Mouse (Mus musculus): ENCODE data around the gene Wfs1. TPM values are rescaled to one million over a fixed set of nuclear protein-coding genes. Genes with fewer than 3 reads are reported as not detected.
A peak's percentile ranks its signal among the peaks of the same experiment; 100 is the strongest.

Wfs1 gene
- polyA plus RNA-seq, 1 experiment from 2014 or later: 11.0 TPM

- Histone ChIP-seq H3K27me3 (replicated peaks; ENCODE audit: control insufficient read depth, insufficient read depth, low read length) (no peaks in the 10 kb centered on the region), H3K4me1 (ENCODE audit: control insufficient read depth, insufficient read depth, low read depth, low read length) (peaks cover 11% of the 10 kb centered on the region), H3K4me2 (ENCODE audit: low read length) (no peak overlapping the region), H3K9me3 (ENCODE audit: control insufficient read depth, low read length) (no peaks in the 10 kb centered on the region; the same call in 1 of the 2 replicates), H3K36me3 (ENCODE audit: control insufficient read depth, insufficient read depth, low read length) (no peaks in the 10 kb centered on the region), H3K4me3 (ENCODE audit: low read length) (no peak overlapping the region), H3K27ac (ENCODE audit: low read depth, low read length) (no peak overlapping the region), H3K9ac (ENCODE audit: low read depth, low read length) (no peak overlapping the region)
- 82% methylated on average over 3 of the region's 3 CpGs for WGBS
- no peak for ATAC-seq
These were observed 1.8 kb upstream of the Wfs1 start for GRCm38 (mm10) chr5:36990631-36991350.

GRCm38 (mm10) chr5:36990196-36990595 is 1.2 kb upstream of the Wfs1 start:
- Histone ChIP-seq H3K36me3 (ENCODE audit: control insufficient read depth, insufficient read depth, low read length) (no peaks in the 10 kb centered on the region), H3K27ac (ENCODE audit: low read depth, low read length) (no peak overlapping the region), H3K4me3 (ENCODE audit: low read length) (no peak overlapping the region), H3K27me3 (replicated peaks; ENCODE audit: control insufficient read depth, insufficient read depth, low read length) (no peaks in the 10 kb centered on the region), H3K9me3 (ENCODE audit: control insufficient read depth, low read length) (no peaks in the 10 kb centered on the region; the same call in 1 of the 2 replicates), H3K9ac (ENCODE audit: low read depth, low read length) (no peak overlapping the region), H3K4me2 (ENCODE audit: low read length) (no peak overlapping the region), H3K4me1 (ENCODE audit: control insufficient read depth, insufficient read depth, low read depth, low read length) (peaks cover 11% of the 10 kb centered on the region)
- ATAC-seq: no peak
- WGBS: 38% methylated on average over 3 of the region's 3 CpGs

GRCm38 (mm10) chr5:36989625-36989977 is 596 bp upstream of the Wfs1 start:
- no peaks in the 10 kb centered on the region; the same call in 1 of the 2 replicates for H3K9me3 ChIP-seq (ENCODE audit: control insufficient read depth, low read length)
- peak overlapping the region; percentile 90 for H3K4me2 ChIP-seq (ENCODE audit: low read length)
- H3K36me3 ChIP-seq (ENCODE audit: control insufficient read depth, insufficient read depth, low read length): no peaks in the 10 kb centered on the region
- H3K9ac ChIP-seq (ENCODE audit: low read depth, low read length): no peak overlapping the region
- H3K27ac ChIP-seq (ENCODE audit: low read depth, low read length): no peak overlapping the region
- ATAC-seq: no peak
- H3K4me1 ChIP-seq (ENCODE audit: control insufficient read depth, insufficient read depth, low read depth, low read length): peaks cover 11% of the 10 kb centered on the region
- WGBS: 9% methylated on average over 3 of the region's 3 CpGs
- peak overlapping the region; percentile 66 for H3K4me3 ChIP-seq (ENCODE audit: low read length)
- no peaks in the 10 kb centered on the region for H3K27me3 ChIP-seq (replicated peaks; ENCODE audit: control insufficient read depth, insufficient read depth, low read length)

- peak overlapping the region; percentile 66 for H3K4me3 ChIP-seq (ENCODE audit: low read length)
- H3K27ac ChIP-seq (ENCODE audit: low read depth, low read length): no peak overlapping the region
- H3K27me3 ChIP-seq (replicated peaks; ENCODE audit: control insufficient read depth, insufficient read depth, low read length): no peaks in the 10 kb centered on the region
- 13% methylated on average over 24 of the region's 24 CpGs for WGBS
- H3K4me2 ChIP-seq (ENCODE audit: low read length): peak overlapping the region; percentile 90
- H3K36me3 ChIP-seq (ENCODE audit: control insufficient read depth, insufficient read depth, low read length): no peaks in the 10 kb centered on the region
- peaks cover 11% of the 10 kb centered on the region for H3K4me1 ChIP-seq (ENCODE audit: control insufficient read depth, insufficient read depth, low read depth, low read length)
- no peak; the same call in 1 of the 2 replicates for ATAC-seq
- peak overlapping the region; percentile 72 for H3K9ac ChIP-seq (ENCODE audit: low read depth, low read length)
- no peaks in the 10 kb centered on the region; the same call in 1 of the 2 replicates for H3K9me3 ChIP-seq (ENCODE audit: control insufficient read depth, low read length)
These were observed 753 bp downstream of the Wfs1 start for GRCm38 (mm10) chr5:36988124-36988780.

- Histone ChIP-seq H3K9me3 (ENCODE audit: control insufficient read depth, low read length) (no peaks in the 10 kb centered on the region), H3K4me3 (ENCODE audit: low read length) (no peak overlapping the region)
- WGBS: 76% methylated on average over 1 of the region's 1 CpGs
These were observed 2.4 kb downstream of the Wfs1 start for GRCm38 (mm10) chr5:36986617-36987016.

GRCm38 (mm10) chr5:36982271-36982670 is 6.7 kb downstream of the Wfs1 start:
- no peaks in the 10 kb centered on the region for H3K36me3 ChIP-seq (ENCODE audit: control insufficient read depth, insufficient read depth, low read length)
- H3K4me3 ChIP-seq (ENCODE audit: low read length): no peak overlapping the region
- WGBS: 66% methylated on average over 4 of the region's 4 CpGs
- H3K4me1 ChIP-seq (ENCODE audit: control insufficient read depth, insufficient read depth, low read depth, low read length): no peaks in the 10 kb centered on the region
- no peak overlapping the region for H3K27ac ChIP-seq (ENCODE audit: low read depth, low read length)
- no peaks in the 10 kb centered on the region for H3K9me3 ChIP-seq (ENCODE audit: control insufficient read depth, low read length)
- no peaks in the 10 kb centered on the region for H3K27me3 ChIP-seq (replicated peaks; ENCODE audit: control insufficient read depth, insufficient read depth, low read length)
- no peak for ATAC-seq
- no peak overlapping the region for H3K9ac ChIP-seq (ENCODE audit: low read depth, low read length)
- H3K4me2 ChIP-seq (ENCODE audit: low read length): no peak overlapping the region

More at GRCm38 (mm10) chr5:36986617-36987016, 2.4 kb downstream of the Wfs1 start:
- no peaks in the 10 kb centered on the region for H3K27me3 ChIP-seq (replicated peaks; ENCODE audit: control insufficient read depth, insufficient read depth, low read length)
- peaks cover 11% of the 10 kb centered on the region for H3K4me1 ChIP-seq (ENCODE audit: control insufficient read depth, insufficient read depth, low read depth, low read length)
- no peaks in the 10 kb centered on the region for H3K36me3 ChIP-seq (ENCODE audit: control insufficient read depth, insufficient read depth, low read length)
- ATAC-seq: no peak
- H3K9ac ChIP-seq (ENCODE audit: low read depth, low read length): no peak overlapping the region
- H3K4me2 ChIP-seq (ENCODE audit: low read length): no peak overlapping the region
- H3K27ac ChIP-seq (ENCODE audit: low read depth, low read length): no peak overlapping the region

GRCm38 (mm10) chr5:36979631-36980030 is 9.4 kb downstream of the Wfs1 start:
- no peak for ATAC-seq
- Histone ChIP-seq H3K9me3 (ENCODE audit: control insufficient read depth, low read length) (no peaks in the 10 kb centered on the region), H3K4me3 (ENCODE audit: low read length) (no peak overlapping the region), H3K9ac (ENCODE audit: low read depth, low read length) (no peak overlapping the region), H3K36me3 (ENCODE audit: control insufficient read depth, insufficient read depth, low read length) (no peaks in the 10 kb centered on the region), H3K27ac (ENCODE audit: low read depth, low read length) (no peak overlapping the region), H3K4me1 (ENCODE audit: control insufficient read depth, insufficient read depth, low read depth, low read length) (no peaks in the 10 kb centered on the region), H3K27me3 (replicated peaks; ENCODE audit: control insufficient read depth, insufficient read depth, low read length) (no peaks in the 10 kb centered on the region), H3K4me2 (ENCODE audit: low read length) (no peak overlapping the region)
- WGBS: 87% methylated on average over 7 of the region's 7 CpGs

GRCm38 (mm10) chr5:36979001-36979400 is 10.0 kb downstream of the Wfs1 start:
- Histone ChIP-seq H3K9ac (ENCODE audit: low read depth, low read length) (no peak overlapping the region), H3K27ac (ENCODE audit: low read depth, low read length) (no peak overlapping the region), H3K4me3 (ENCODE audit: low read length) (no peak overlapping the region), H3K27me3 (replicated peaks; ENCODE audit: control insufficient read depth, insufficient read depth, low read length) (no peaks in the 10 kb centered on the region), H3K4me1 (ENCODE audit: control insufficient read depth, insufficient read depth, low read depth, low read length) (no peaks in the 10 kb centered on the region), H3K4me2 (ENCODE audit: low read length) (no peak overlapping the region), H3K9me3 (ENCODE audit: control insufficient read depth, low read length) (no peaks in the 10 kb centered on the region), H3K36me3 (ENCODE audit: control insufficient read depth, insufficient read depth, low read length) (no peaks in the 10 kb centered on the region)
- 72% methylated on average over 8 of the region's 8 CpGs for WGBS
- ATAC-seq: no peak

- no peak overlapping the region for H3K4me3 ChIP-seq (ENCODE audit: low read length)
- no peak overlapping the region for H3K27ac ChIP-seq (ENCODE audit: low read depth, low read length)
- H3K36me3 ChIP-seq (ENCODE audit: control insufficient read depth, insufficient read depth, low read length): no peaks in the 10 kb centered on the region
- no peaks in the 10 kb centered on the region for H3K27me3 ChIP-seq (replicated peaks; ENCODE audit: control insufficient read depth, insufficient read depth, low read length)
- H3K9ac ChIP-seq (ENCODE audit: low read depth, low read length): no peak overlapping the region
- ATAC-seq: no peak
- WGBS: 66% methylated on average over 9 of the region's 9 CpGs
- H3K4me2 ChIP-seq (ENCODE audit: low read length): no peak overlapping the region
- no peaks in the 10 kb centered on the region for H3K4me1 ChIP-seq (ENCODE audit: control insufficient read depth, insufficient read depth, low read depth, low read length)
- H3K9me3 ChIP-seq (ENCODE audit: control insufficient read depth, low read length): no peaks in the 10 kb centered on the region
These were observed 11.2 kb downstream of the Wfs1 start for GRCm38 (mm10) chr5:36977809-36978208.
